Mouse (Mus musculus): ENCODE data around the gene Gabpb1. TPM values are rescaled to one million over a fixed set of nuclear protein-coding genes. Genes with fewer than 3 reads are reported as not detected.
A peak's percentile ranks its signal among the peaks of the same experiment; 100 is the strongest.

The Gabpb1 gene
- polyA plus RNA-seq, 1 experiment from 2014 or later = 68.2 TPM

DNA sequence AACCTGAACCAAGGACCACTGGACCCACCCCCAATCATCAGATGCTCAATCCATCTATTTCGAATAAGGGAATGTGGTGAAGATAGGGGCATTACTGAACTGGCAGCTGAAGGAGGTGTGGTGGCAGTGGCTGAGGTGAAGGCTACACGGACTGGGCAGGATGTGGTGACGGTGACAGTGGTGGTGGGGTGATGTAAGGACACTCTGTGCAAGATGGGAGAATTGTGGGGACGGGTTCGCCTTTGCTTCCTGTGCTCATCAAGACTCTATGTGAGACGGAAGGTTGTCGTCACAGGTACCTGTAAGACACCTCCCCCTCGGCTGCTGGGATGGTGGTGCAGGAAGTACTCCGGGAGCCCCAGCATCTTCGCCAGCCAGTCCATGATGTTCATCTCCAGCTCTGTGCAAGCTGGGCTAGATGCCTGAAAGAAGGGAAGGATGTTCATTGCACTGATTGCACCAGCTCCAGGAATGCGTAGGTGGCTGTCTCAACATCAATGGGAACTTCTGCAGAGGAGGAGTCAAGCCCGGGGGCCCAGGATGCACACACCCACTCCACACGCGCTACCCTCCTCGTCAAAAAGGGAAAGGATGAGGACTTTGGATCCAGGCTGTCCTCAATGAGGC, 70.0 kb downstream of the Gabpb1 start:
- Histone ChIP-seq H3K4me3 (no peak overlapping the region), H3K27me3 (no peaks in the 10 kb centered on the region), H3K27ac (no peak overlapping the region), H3K9me3 (no peaks in the 10 kb centered on the region), H3K4me2 (replicated peaks) (no peak overlapping the region), H3K4me1 (peaks cover 5% of the 10 kb centered on the region; the same call in 1 of the 2 replicates), H3K9ac (no peak overlapping the region), H3K36me3 (no peaks in the 10 kb centered on the region)
- ATAC-seq (ENCODE audit: low FRiP score, low read depth) = no peak
- 86% methylated on average over 15 of the region's 15 CpGs for WGBS

GRCm38 (mm10) chr2:126601918-126602600, 74.1 kb downstream of the Gabpb1 start:
- H3K4me2 ChIP-seq (replicated peaks) = no peak overlapping the region
- no peak for ATAC-seq (ENCODE audit: low FRiP score, low read depth)
- H3K27me3 ChIP-seq = peaks cover 3% of the 10 kb centered on the region; the same call in 1 of the 2 replicates
- no peaks in the 10 kb centered on the region for H3K36me3 ChIP-seq
- 83% methylated on average over 14 of the region's 14 CpGs for WGBS
- no peak overlapping the region for H3K9ac ChIP-seq
- no peaks in the 10 kb centered on the region for H3K9me3 ChIP-seq
- H3K4me1 ChIP-seq = no peaks in the 10 kb centered on the region; the same call in 1 of the 2 replicates
- no peak overlapping the region for H3K4me3 ChIP-seq
- no peak overlapping the region for H3K27ac ChIP-seq

- Histone ChIP-seq H3K4me3 (no peak overlapping the region), H3K9ac (no peak overlapping the region), H3K36me3 (no peaks in the 10 kb centered on the region), H3K27ac (no peak overlapping the region), H3K9me3 (no peaks in the 10 kb centered on the region), H3K4me1 (no peaks in the 10 kb centered on the region; the same call in 1 of the 2 replicates), H3K4me2 (replicated peaks) (no peak overlapping the region), H3K27me3 (peaks cover 3% of the 10 kb centered on the region; the same call in 1 of the 2 replicates)
- ATAC-seq (ENCODE audit: low FRiP score, low read depth) = no peak
- WGBS = 85% methylated on average over 14 of the region's 14 CpGs
Measured at GRCm38 (mm10) chr2:126600533-126600932, 75.6 kb downstream of the Gabpb1 start.

DNA sequence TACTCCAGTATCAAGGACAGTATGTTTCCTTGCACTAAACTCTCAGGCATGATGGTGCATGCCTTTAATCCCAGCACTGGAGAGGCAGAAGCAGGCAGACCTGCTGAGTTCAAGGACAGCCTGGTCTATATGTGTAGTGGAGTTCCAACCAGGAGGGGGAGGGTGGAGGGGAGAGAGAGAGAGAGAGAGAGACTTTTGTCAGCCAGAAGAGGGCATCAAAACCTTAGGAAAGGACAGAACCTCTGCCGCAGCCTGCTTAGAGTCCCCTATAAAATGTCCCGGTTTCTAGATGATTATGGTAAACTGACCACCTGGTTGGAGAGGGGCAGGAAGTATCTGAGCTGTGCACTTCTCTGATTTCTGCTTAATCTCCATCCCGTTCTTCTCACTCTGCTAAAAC, 77.1 kb downstream of the Gabpb1 start:
- peaks cover 3% of the 10 kb centered on the region; the same call in 1 of the 2 replicates for H3K27me3 ChIP-seq
- no peak overlapping the region for H3K27ac ChIP-seq
- ATAC-seq (ENCODE audit: low FRiP score, low read depth) = peak; percentile 57; the same call in 1 of the 2 replicates
- H3K36me3 ChIP-seq = no peaks in the 10 kb centered on the region
- H3K4me1 ChIP-seq = no peaks in the 10 kb centered on the region; the same call in 1 of the 2 replicates
- 5% methylated on average over 3 of the region's 3 CpGs for WGBS
- H3K4me2 ChIP-seq (replicated peaks) = peak overlapping the region; percentile 38
- H3K9ac ChIP-seq = no peak overlapping the region
- H3K9me3 ChIP-seq = no peaks in the 10 kb centered on the region
- no peak overlapping the region for H3K4me3 ChIP-seq

- Histone ChIP-seq H3K9ac (no peak overlapping the region), H3K9me3 (no peaks in the 10 kb centered on the region), H3K27ac (no peak overlapping the region), H3K4me1 (no peaks in the 10 kb centered on the region; the same call in 1 of the 2 replicates), H3K27me3 (peaks cover 3% of the 10 kb centered on the region; the same call in 1 of the 2 replicates), H3K4me3 (no peak overlapping the region), H3K36me3 (no peaks in the 10 kb centered on the region), H3K4me2 (replicated peaks) (no peak overlapping the region)
- no peak for ATAC-seq (ENCODE audit: low FRiP score, low read depth)
- 61% methylated on average over 2 of the region's 2 CpGs for WGBS
Measured at GRCm38 (mm10) chr2:126598359-126598758, 77.8 kb downstream of the Gabpb1 start.

- H3K27me3 ChIP-seq = peaks cover 3% of the 10 kb centered on the region; the same call in 1 of the 2 replicates
- no peaks in the 10 kb centered on the region for H3K36me3 ChIP-seq
- H3K4me2 ChIP-seq (replicated peaks) = no peak overlapping the region
- no peak overlapping the region for H3K27ac ChIP-seq
- no peak overlapping the region for H3K9ac ChIP-seq
- H3K9me3 ChIP-seq = no peaks in the 10 kb centered on the region
- ATAC-seq (ENCODE audit: low FRiP score, low read depth) = no peak
- no peak overlapping the region for H3K4me3 ChIP-seq
- no peaks in the 10 kb centered on the region; the same call in 1 of the 2 replicates for H3K4me1 ChIP-seq
- 86% methylated on average over 20 of the region's 20 CpGs for WGBS
Measured at GRCm38 (mm10) chr2:126597279-126598241, 78.6 kb downstream of the Gabpb1 start.

DNA sequence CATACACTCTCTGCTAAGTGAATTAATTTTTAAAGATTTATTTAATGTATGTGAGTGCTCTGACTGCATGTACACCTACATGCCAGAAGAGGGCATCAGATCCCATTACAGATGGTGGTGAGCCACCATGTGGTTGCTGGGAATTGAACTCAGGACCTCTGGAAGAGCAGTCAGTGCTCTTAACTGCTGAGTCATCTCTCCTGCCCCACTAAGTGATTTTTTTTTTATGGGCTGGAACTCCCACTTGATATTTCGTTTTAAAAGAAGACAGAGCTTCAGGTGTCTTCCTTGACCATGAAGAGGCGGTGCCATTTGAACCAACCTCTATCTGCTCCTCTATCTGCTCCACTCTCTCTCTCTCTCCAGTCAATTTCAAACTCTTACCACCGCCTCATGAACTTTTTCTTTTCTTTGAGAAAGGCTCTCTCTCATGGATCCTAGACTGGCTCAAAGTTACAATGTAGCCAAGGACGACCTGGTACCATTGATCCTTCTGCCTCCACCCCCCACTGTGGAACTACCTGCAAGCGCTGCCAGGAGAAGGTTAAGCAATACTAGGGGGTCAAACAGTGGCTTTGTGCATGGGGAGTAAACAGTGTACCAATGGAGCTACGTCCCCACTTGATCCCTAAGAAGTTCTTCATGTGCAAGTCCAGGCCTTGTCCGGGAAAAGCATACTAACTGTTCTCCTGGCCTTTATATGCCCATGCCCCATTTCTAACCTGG, 79.6 kb downstream of the Gabpb1 start:
- Histone ChIP-seq H3K9me3 (no peaks in the 10 kb centered on the region), H3K27me3 (peaks cover 3% of the 10 kb centered on the region; the same call in 1 of the 2 replicates), H3K4me1 (no peaks in the 10 kb centered on the region; the same call in 1 of the 2 replicates), H3K4me2 (replicated peaks) (no peak overlapping the region), H3K36me3 (no peaks in the 10 kb centered on the region), H3K27ac (no peak overlapping the region), H3K9ac (no peak overlapping the region), H3K4me3 (no peak overlapping the region)
- no peak for ATAC-seq (ENCODE audit: low FRiP score, low read depth)
- 90% methylated on average over 7 of the region's 7 CpGs for WGBS

DNA sequence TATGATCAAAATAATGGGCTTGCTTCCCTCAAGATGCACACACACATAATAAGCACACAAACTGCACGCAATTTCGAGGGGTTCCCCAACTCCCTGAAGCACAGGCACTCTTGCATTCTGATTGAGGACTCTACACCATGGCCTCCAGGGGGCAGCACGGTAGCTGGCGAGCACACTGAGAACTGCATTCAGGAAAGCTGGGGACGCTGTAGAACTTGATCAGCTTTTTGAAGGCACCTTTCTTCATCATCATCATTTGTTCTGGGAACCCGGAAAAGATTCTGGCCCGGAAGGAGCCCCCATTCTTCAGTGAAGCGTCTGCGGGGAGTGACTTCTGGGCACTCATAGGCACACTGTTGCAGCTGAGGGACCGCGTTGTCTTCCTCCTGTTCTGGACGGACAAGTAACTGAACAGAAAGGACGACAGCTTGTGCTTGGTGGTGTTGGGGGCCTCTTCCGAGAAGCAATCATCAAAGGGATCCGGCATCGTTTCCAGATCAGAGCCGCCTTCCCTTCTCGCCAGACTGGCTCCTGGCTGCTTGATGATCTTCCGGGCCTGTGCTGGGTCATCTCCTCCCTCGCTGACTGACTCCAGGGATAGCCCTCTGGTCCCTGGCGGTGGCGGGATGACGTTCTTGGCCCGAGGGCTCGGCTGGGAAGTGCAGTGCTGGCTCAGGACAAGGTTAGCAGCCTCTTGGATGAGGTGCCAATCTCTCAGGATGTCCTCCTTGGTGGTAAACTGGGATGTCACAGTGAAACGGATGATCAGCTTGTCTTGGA, 82.1 kb downstream of the Gabpb1 start:
- ATAC-seq (ENCODE audit: low FRiP score, low read depth) = peak; percentile 81; the same call in 1 of the 2 replicates

DNA sequence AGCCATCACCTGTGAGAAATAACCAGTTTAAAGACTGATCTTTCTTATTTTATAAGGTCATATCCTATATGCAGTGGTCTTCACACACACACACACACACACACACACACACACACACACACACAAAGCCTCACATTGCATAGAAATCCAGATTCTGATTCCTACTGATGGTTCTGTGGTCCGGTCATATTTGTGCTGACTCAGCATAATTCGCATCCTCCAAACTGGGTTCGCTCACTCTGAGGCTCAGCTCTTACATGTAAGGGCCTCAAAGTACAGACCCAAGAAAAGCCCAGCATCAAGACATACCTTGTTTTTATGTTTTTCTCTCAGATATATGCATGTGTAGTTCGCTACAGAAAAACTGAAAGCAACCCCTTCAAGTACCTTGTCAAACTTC, 84.8 kb downstream of the Gabpb1 start:
- no peaks in the 10 kb centered on the region for H3K4me1 ChIP-seq
- no peak overlapping the region for H3K4me3 ChIP-seq
- H3K4me2 ChIP-seq (replicated peaks) = no peak overlapping the region
- H3K27ac ChIP-seq = no peak overlapping the region
- no peaks in the 10 kb centered on the region for H3K9me3 ChIP-seq
- H3K27me3 ChIP-seq = no peaks in the 10 kb centered on the region
- no peak overlapping the region for H3K9ac ChIP-seq
- ATAC-seq (ENCODE audit: low FRiP score, low read depth) = no peak
- 91% methylated on average over 4 of the region's 4 CpGs for WGBS
- no peaks in the 10 kb centered on the region for H3K36me3 ChIP-seq

More for the DNA sequence above, 82.1 kb downstream of the Gabpb1 start:
- Histone ChIP-seq H3K36me3 (no peaks in the 10 kb centered on the region), H3K27ac (no peak overlapping the region), H3K9me3 (no peaks in the 10 kb centered on the region), H3K27me3 (no peaks in the 10 kb centered on the region), H3K9ac (peak overlapping the region; percentile 61), H3K4me2 (replicated peaks) (peak overlapping the region; percentile 69), H3K4me1 (no peaks in the 10 kb centered on the region), H3K4me3 (peak overlapping the region; percentile 42)
- 21% methylated on average over 26 of the region's 26 CpGs for WGBS

GRCm38 (mm10) chr2:126587468-126587867, 88.7 kb downstream of the Gabpb1 start:
- no peak for ATAC-seq (ENCODE audit: low FRiP score, low read depth)
- Histone ChIP-seq H3K27me3 (no peaks in the 10 kb centered on the region), H3K27ac (no peak overlapping the region), H3K4me2 (replicated peaks) (no peak overlapping the region), H3K9me3 (no peaks in the 10 kb centered on the region), H3K4me3 (no peak overlapping the region), H3K4me1 (peaks cover 8% of the 10 kb centered on the region), H3K36me3 (no peaks in the 10 kb centered on the region), H3K9ac (no peak overlapping the region)
- WGBS = 84% methylated on average over 3 of the region's 3 CpGs

Measured in limb, embryonic 13.5 days (tissue).